ENCODE assay signal across 25 mouse cellular contexts in genomic region chr13:98132951-98133350, GRCm38 (mm10).
DNase-seq lines count a peak whose midpoint lies in the region; ATAC-seq and TF ChIP-seq lines count a peak whose summit lies in the region.
"Had no signal": no experiment of that assay in that cellular context is flagged by ENCODE, and none has a peak within 500 bp of the region (broad histone marks: within the 10 kb centered on the region; RNA-seq: fewer than 3 reads in every experiment).

No protein-coding gene starts in this region.

- DNase-seq in 3T3-L1 (ENCODE audit: low read depth, low spot score) = peak; percentile 81
- DNase-seq in layer of hippocampus, postnatal 36 days = no peak
- DNase-seq: adrenal gland, postnatal 36 days; cerebellum, adult 18-20 months; cerebellum, postnatal 25 days; gastrocnemius, postnatal 36 days; heart, postnatal 36 days; kidney, adult 18-20 months had no signal

- peak; percentile 66; the same call in 1 of the 2 replicates for ATAC-seq in stomach, embryonic 16.5 days (ENCODE audit: insufficient read depth, low FRiP score)
- ATAC-seq in megakaryocyte-erythroid progenitor cell, adult 5-6 weeks (replicated peaks; ENCODE audit: low FRiP score, low TSS enrichment, poor library complexity, severe bottlenecking) = no peak
- ATAC-seq in erythroid progenitor cell, adult 5-6 weeks (replicated peaks; ENCODE audit: low FRiP score, poor library complexity, severe bottlenecking) = no peak
- ATAC-seq: activated CD4-positive, CD25-positive, alpha-beta regulatory T cell, adult 4 months; forebrain, embryonic 16.5 days; inflammation-experienced regulatory T-cells, adult 6 months; lung, postnatal 0 days had no signal

- H3K4me3 ChIP-seq in C2C12 (ENCODE audit: insufficient read depth, poor library complexity, severe bottlenecking) = no peak overlapping the region
- H3K4me3 ChIP-seq in brown adipose tissue, adult 24 weeks (ENCODE audit: insufficient read depth, low read depth, low read length) = no peak overlapping the region
- no peak overlapping the region for H3K4me3 ChIP-seq in stomach, embryonic 16.5 days (replicated peaks; ENCODE audit: low read length)
- H3K4me3 ChIP-seq: embryonic facial prominence, embryonic 13.5 days; forebrain, embryonic 10.5 days; heart, embryonic 15.5 days; limb, embryonic 10.5 days; midbrain, embryonic 12.5 days; neural tube, embryonic 15.5 days had no signal

- H3ac ChIP-seq in C2C12 (ENCODE audit: control insufficient read depth, insufficient read length, low read depth) = no peak overlapping the region

- no peak for TF ChIP-seq CTCF in C2C12 (IDR thresholded peaks at IDR 0.05; ENCODE audit: control insufficient read depth, insufficient read depth, insufficient read length)

- H3K79me3 ChIP-seq in C2C12 (ENCODE audit: low read depth) = no peaks in the 10 kb centered on the region

- no peaks in the 10 kb centered on the region for H3K36me3 ChIP-seq in C2C12 (ENCODE audit: control insufficient read depth, insufficient read depth)
- H3K36me3 ChIP-seq in stomach, embryonic 16.5 days (ENCODE audit: control insufficient read depth, insufficient read depth, low read length) = no peaks in the 10 kb centered on the region
- H3K36me3 ChIP-seq: embryonic facial prominence, embryonic 13.5 days; forebrain, embryonic 10.5 days; heart, embryonic 15.5 days; limb, embryonic 10.5 days; midbrain, embryonic 12.5 days; neural tube, embryonic 15.5 days had no signal

- peak overlapping the region; percentile 56 for H3K27ac ChIP-seq in brown adipose tissue, adult 24 weeks (replicated peaks; ENCODE audit: low read depth, low read length)
- 0 out of 2 replicates have a peak overlapping the region, but pooled peaks have one; percentile 17 for H3K27ac ChIP-seq in stomach, embryonic 16.5 days (ENCODE audit: low read length)
- H3K27ac ChIP-seq: embryonic facial prominence, embryonic 13.5 days; forebrain, embryonic 10.5 days; heart, embryonic 15.5 days; hindbrain, embryonic 14.5 days; kidney, postnatal 0 days; limb, embryonic 10.5 days; midbrain, embryonic 12.5 days; neural tube, embryonic 15.5 days had no signal

- H3K27me3 ChIP-seq in C2C12 (ENCODE audit: control insufficient read depth, insufficient read depth, insufficient read length) = peaks cover 4% of the 10 kb centered on the region
- no peaks in the 10 kb centered on the region for H3K27me3 ChIP-seq in stomach, embryonic 16.5 days (ENCODE audit: control insufficient read depth, insufficient read depth, low read length)
- H3K27me3 ChIP-seq: embryonic facial prominence, embryonic 13.5 days; heart, embryonic 15.5 days; midbrain, embryonic 12.5 days; neural tube, embryonic 15.5 days had no signal

- no peak overlapping the region for H3K9ac ChIP-seq in stomach, embryonic 16.5 days (ENCODE audit: low read length)
- H3K9ac ChIP-seq: embryonic facial prominence, embryonic 13.5 days; heart, embryonic 15.5 days; hindbrain, embryonic 14.5 days; midbrain, embryonic 12.5 days; neural tube, embryonic 15.5 days had no signal

- H3K79me2 ChIP-seq in C2C12 (ENCODE audit: control insufficient read depth, insufficient read depth) = no peaks in the 10 kb centered on the region

- H3K4me1 ChIP-seq in brown adipose tissue, adult 24 weeks (ENCODE audit: control insufficient read depth, insufficient read depth, insufficient read length, low read length) = peaks cover 32% of the 10 kb centered on the region
- peaks cover 6% of the 10 kb centered on the region; the same call in 1 of the 2 replicates for H3K4me1 ChIP-seq in stomach, embryonic 16.5 days (ENCODE audit: control insufficient read depth, insufficient read depth, low read length)
- H3K4me1 ChIP-seq: midbrain, embryonic 12.5 days had no signal

- H3K4me2 ChIP-seq in stomach, embryonic 16.5 days (ENCODE audit: low read depth, low read length) = no peak overlapping the region
- H3K4me2 ChIP-seq: embryonic facial prominence, embryonic 13.5 days; heart, embryonic 15.5 days; hindbrain, embryonic 14.5 days; midbrain, embryonic 12.5 days; neural tube, embryonic 15.5 days had no signal

- 71% methylated on average over 5 of the region's 5 CpGs for WGBS in stomach, embryonic 16.5 days

- no peaks in the 10 kb centered on the region for H3K9me3 ChIP-seq in stomach, embryonic 16.5 days (replicated peaks; ENCODE audit: control insufficient read depth, low read length)
- H3K9me3 ChIP-seq: embryonic facial prominence, embryonic 13.5 days; forebrain, embryonic 10.5 days; heart, embryonic 15.5 days; limb, embryonic 10.5 days; midbrain, embryonic 12.5 days; neural tube, embryonic 15.5 days had no signal

TF ChIP-seq in C2C12, 6 proteins besides CTCF, POLR2A, EP300 and RAD21:
- TF ChIP-seq MYOD1 (IDR thresholded peaks at IDR 0.05; ENCODE audit: control insufficient read depth, insufficient read length, low read depth) = peak; percentile 1
- no peak for TF ChIP-seq CEBPB (IDR thresholded peaks at IDR 0.05; ENCODE audit: low read depth)
- no peak for TF ChIP-seq USF1 (IDR thresholded peaks at IDR 0.05; ENCODE audit: low read depth)
- no peak for TF ChIP-seq MYOG (IDR thresholded peaks at IDR 0.05; ENCODE audit: control insufficient read depth, extremely low read depth, insufficient read length)
- peak; percentile 72 for TF ChIP-seq FOSL1 (IDR thresholded peaks at IDR 0.05; ENCODE audit: insufficient read depth, low read length, poor library complexity, severe bottlenecking)
- no peak for TF ChIP-seq MAX (IDR thresholded peaks at IDR 0.05)
